Comparison of ENCODE assay signal across 20 mouse cellular contexts in genomic region chr19:44415464-44415863, GRCm38 (mm10). TPM values are rescaled to one million over a fixed set of nuclear protein-coding genes. Genes with fewer than 3 reads are reported as not detected.
"Had no signal": no experiment of that assay in that cellular context is flagged by ENCODE, and none has a peak within 500 bp of the region (broad histone marks: within the 10 kb centered on the region; RNA-seq: fewer than 3 reads in every experiment).

No protein-coding gene starts in this region.

- DNase-seq: heart, adult 2 months; heart, postnatal 4 days; kidney, adult 18-20 months; kidney, postnatal 10 days; kidney, postnatal 4 days had no signal

- H3K36me3 ChIP-seq: heart, embryonic 13.5 days; heart, embryonic 15.5 days; hindbrain, embryonic 10.5 days; hindbrain, embryonic 12.5 days; intestine, embryonic 15.5 days; limb, embryonic 10.5 days; limb, embryonic 12.5 days had no signal

- H3K4me3 ChIP-seq: gastrocnemius, adult 2 months; heart, adult 2 months; heart, embryonic 13.5 days; heart, embryonic 15.5 days; hindbrain, embryonic 10.5 days; hindbrain, embryonic 12.5 days; intestine, embryonic 15.5 days; layer of hippocampus, adult 2 months; left cerebral cortex, adult 2 months; limb, embryonic 10.5 days; limb, embryonic 12.5 days had no signal

- H3K9me3 ChIP-seq: heart, embryonic 13.5 days; heart, embryonic 15.5 days; hindbrain, embryonic 10.5 days; hindbrain, embryonic 12.5 days; intestine, embryonic 15.5 days; limb, embryonic 10.5 days; limb, embryonic 12.5 days had no signal

- H3K27me3 ChIP-seq: intestine, embryonic 15.5 days had no signal

- H3K4me2 ChIP-seq: heart, embryonic 11.5 days; heart, embryonic 13.5 days; heart, embryonic 15.5 days; hindbrain, embryonic 12.5 days; hindbrain, embryonic 14.5 days; intestine, embryonic 15.5 days; limb, embryonic 12.5 days had no signal

- H3K9ac ChIP-seq: heart, embryonic 13.5 days; heart, embryonic 15.5 days; hindbrain, embryonic 12.5 days; hindbrain, embryonic 14.5 days; intestine, embryonic 15.5 days; limb, embryonic 12.5 days had no signal

- H3K27ac ChIP-seq: gastrocnemius, adult 2 months; heart, adult 2 months; heart, embryonic 13.5 days; heart, embryonic 15.5 days; hindbrain, embryonic 10.5 days; hindbrain, embryonic 12.5 days; hindbrain, embryonic 14.5 days; intestine, embryonic 15.5 days; layer of hippocampus, adult 2 months; left cerebral cortex, adult 2 months; limb, embryonic 10.5 days; limb, embryonic 12.5 days had no signal

- H3K4me1 ChIP-seq: heart, embryonic 13.5 days; heart, embryonic 15.5 days; hindbrain, embryonic 10.5 days; hindbrain, embryonic 12.5 days; intestine, embryonic 15.5 days; limb, embryonic 10.5 days; limb, embryonic 12.5 days had no signal

- ATAC-seq: hindbrain, embryonic 16.5 days; inflammation-experienced regulatory T-cells, adult 6 months; intestine, embryonic 15.5 days had no signal

RNA-seq across cellular contexts. Expression of gene Scd1, which starts 7.8 kb away (rescaled TPM):
- total RNA-seq: granulocyte monocyte progenitor cell, adult 5-6 weeks had no signal
